Mouse (Mus musculus): ENCODE results near the gene Sh3pxd2b. TPM values are rescaled to one million over a fixed set of nuclear protein-coding genes. Genes with fewer than 3 reads are reported as not detected.

Sh3pxd2b gene
- total and polyA plus RNA-seq, 2 experiments from 2014 or later = 3.3 to 12.4 TPM

DNA sequence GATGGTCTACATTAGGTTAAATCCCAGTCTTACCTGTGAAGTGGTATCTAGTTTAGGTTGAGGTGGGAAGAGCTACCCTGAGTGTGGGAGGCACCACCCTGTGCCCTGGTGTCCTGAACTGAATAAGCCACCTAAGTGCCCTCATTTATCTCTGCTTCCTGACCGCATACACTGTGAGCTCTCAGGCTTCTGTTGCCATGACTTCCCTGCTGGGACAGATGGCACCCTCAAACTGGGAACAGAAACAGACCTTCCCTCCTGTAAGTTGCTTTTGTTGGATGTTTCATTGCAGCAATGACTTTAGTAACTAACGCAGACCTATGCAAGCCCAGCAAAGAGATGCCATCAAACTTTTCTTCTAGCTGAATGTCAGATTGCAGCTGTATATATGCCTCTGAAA lies 14.4 kb upstream of the Sh3pxd2b start:
- Histone ChIP-seq H3K27me3 (ENCODE audit: control insufficient read depth, insufficient read depth, low read length) (no peaks in the 10 kb centered on the region), H3K4me3 (ENCODE audit: low read depth, low read length) (no peak overlapping the region), H3K9me3 (replicated peaks; ENCODE audit: control insufficient read depth, low read length) (0 out of 2 replicates have a peak, but pooled peaks cover 5% of the 10 kb centered on the region), H3K27ac (ENCODE audit: low read depth) (no peak overlapping the region), H3K36me3 (replicated peaks; ENCODE audit: control insufficient read depth, insufficient read depth, low read length) (no peaks in the 10 kb centered on the region), H3K9ac (replicated peaks; ENCODE audit: low read depth, low read length) (no peak overlapping the region), H3K4me2 (ENCODE audit: low read depth, low read length) (no peak overlapping the region), H3K4me1 (ENCODE audit: control insufficient read depth, insufficient read depth) (no peaks in the 10 kb centered on the region)
- TF ChIP-seq CTCF (IDR thresholded peaks at IDR 0.05; ENCODE audit: low read depth) = no peak
- TF ChIP-seq EP300 (IDR thresholded peaks at IDR 0.05; ENCODE audit: low read depth) = no peak
- no peak for ATAC-seq (ENCODE audit: insufficient read depth, low read depth)
- no peak for DNase-seq (ENCODE audit: low spot score)
- 67% methylated on average over 2 of the region's 2 CpGs for WGBS

DNA sequence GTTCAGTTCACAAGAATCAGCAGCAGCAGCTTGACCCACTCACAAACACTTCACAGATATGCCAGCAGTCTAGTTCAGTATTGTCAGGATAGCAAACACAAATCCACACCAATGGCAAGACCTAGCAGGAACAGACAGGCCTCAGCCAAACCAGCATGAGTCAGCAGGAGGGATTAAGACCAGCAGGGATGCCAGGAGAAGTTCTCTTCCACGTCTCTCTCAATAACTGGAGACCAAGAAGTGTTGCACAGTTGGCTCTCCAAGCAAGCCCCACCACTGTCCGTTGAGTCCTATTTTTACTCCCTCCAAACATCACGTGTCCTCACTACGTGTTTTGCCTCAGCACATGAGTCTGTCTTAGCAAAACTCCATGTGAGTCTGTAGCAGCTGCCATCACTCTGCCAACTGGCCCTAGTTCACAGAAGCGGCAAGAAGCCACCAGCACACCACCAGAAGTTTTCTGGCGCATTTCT lies 11.1 kb upstream of the Sh3pxd2b start:
- H3K4me2 ChIP-seq (ENCODE audit: low read depth, low read length) = no peak overlapping the region
- no peak overlapping the region for H3K4me3 ChIP-seq (ENCODE audit: low read depth, low read length)
- TF ChIP-seq CTCF (IDR thresholded peaks at IDR 0.05; ENCODE audit: low read depth) (no peak), EP300 (IDR thresholded peaks at IDR 0.05; ENCODE audit: low read depth) (no peak)
- ATAC-seq (ENCODE audit: insufficient read depth, low read depth) (no peak), DNase-seq (ENCODE audit: low spot score) (no peak)
- H3K27ac ChIP-seq (ENCODE audit: low read depth) = no peak overlapping the region
- H3K36me3 ChIP-seq (replicated peaks; ENCODE audit: control insufficient read depth, insufficient read depth, low read length) = no peaks in the 10 kb centered on the region
- H3K9ac ChIP-seq (replicated peaks; ENCODE audit: low read depth, low read length) = no peak overlapping the region
- no peaks in the 10 kb centered on the region for H3K4me1 ChIP-seq (ENCODE audit: control insufficient read depth, insufficient read depth)
- H3K27me3 ChIP-seq (ENCODE audit: control insufficient read depth, insufficient read depth, low read length) = no peaks in the 10 kb centered on the region
- 0 out of 2 replicates have a peak, but pooled peaks cover 5% of the 10 kb centered on the region for H3K9me3 ChIP-seq (replicated peaks; ENCODE audit: control insufficient read depth, low read length)
- 66% methylated on average over 6 of the region's 6 CpGs for WGBS

DNA sequence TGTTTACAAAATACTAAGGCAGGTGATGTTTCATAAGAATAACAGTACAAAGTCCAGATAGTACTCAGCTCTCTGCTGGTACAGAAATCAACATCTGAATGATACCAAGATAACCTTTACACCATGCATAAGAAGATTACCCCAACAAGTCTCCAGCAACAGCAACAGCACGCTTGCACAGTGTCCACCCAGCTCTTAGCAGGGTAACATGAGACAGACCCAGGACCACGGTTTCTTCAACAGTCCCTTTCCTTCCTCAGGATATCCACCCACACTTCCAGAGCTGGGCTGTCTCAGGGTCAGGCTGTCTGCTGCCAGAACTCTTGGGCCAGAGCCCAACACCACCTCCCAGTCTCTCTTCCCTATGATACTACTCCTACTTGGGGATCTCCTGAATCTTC lies 8.5 kb upstream of the Sh3pxd2b start:
- Histone ChIP-seq H3K4me2 (ENCODE audit: low read depth, low read length) (no peak overlapping the region), H3K4me1 (ENCODE audit: control insufficient read depth, insufficient read depth) (no peaks in the 10 kb centered on the region), H3K27me3 (ENCODE audit: control insufficient read depth, insufficient read depth, low read length) (no peaks in the 10 kb centered on the region), H3K36me3 (replicated peaks; ENCODE audit: control insufficient read depth, insufficient read depth, low read length) (no peaks in the 10 kb centered on the region), H3K9ac (replicated peaks; ENCODE audit: low read depth, low read length) (no peak overlapping the region), H3K27ac (ENCODE audit: low read depth) (no peak overlapping the region), H3K4me3 (ENCODE audit: low read depth, low read length) (no peak overlapping the region), H3K9me3 (replicated peaks; ENCODE audit: control insufficient read depth, low read length) (0 out of 2 replicates have a peak, but pooled peaks cover 5% of the 10 kb centered on the region)
- no peak for DNase-seq (ENCODE audit: low spot score)
- ATAC-seq (ENCODE audit: insufficient read depth, low read depth) = peak; percentile 76; the same call in 1 of the 2 replicates
- no peak for TF ChIP-seq EP300 (IDR thresholded peaks at IDR 0.05; ENCODE audit: low read depth)
- TF ChIP-seq CTCF (IDR thresholded peaks at IDR 0.05; ENCODE audit: low read depth) = no peak
- WGBS = 37% methylated on average over 2 of the region's 2 CpGs

DNA sequence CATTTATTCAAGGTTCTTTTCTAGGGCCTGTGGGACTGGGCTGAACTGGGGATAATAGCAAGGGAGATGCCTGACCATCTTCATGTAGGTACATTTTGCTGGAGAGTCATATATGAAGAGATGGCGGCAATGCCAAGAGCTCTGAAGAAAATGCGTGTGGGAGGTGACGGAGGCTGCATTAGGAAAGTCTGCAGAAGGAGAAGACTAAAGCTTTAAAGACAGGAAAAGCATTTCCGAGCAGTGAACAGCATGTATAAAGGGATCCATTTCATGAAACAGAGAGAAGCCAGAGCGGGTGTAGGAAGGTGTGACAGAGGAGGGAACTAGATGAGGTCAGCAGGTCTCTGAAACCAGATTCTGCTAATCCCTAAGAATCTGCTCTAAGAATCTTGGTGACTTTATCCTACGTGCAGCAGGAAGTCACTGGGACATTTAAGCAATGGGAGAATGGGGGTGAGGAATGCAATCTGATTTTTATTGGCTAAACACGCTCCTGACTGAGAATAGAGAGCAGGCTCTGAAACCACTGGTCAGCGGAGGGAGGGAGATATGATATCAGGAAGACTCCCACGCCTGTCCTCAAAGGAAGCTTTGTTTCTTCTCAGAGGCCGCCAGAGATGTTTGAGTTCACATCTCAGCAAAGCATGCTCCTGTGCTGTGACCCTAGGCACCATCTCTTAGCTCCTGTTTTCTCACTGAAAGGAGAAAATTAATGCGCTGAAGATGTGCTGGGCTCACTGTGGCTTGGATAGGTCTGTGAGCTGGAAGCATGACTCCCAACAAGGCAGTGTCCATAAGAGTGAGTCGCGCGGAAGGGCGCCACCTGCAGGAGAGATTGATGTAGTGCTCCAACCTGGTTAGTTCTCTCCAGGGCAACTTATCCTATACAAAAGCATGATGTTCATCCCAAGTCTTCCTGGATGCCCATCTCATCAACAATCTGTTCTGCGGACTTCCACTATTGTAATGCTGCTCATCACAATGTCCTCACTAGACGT lies 6.8 kb upstream of the Sh3pxd2b start:
- H3K9ac ChIP-seq (replicated peaks; ENCODE audit: low read depth, low read length) = no peak overlapping the region
- H3K4me1 ChIP-seq (ENCODE audit: control insufficient read depth, insufficient read depth) = no peaks in the 10 kb centered on the region
- peak; percentile 56 for DNase-seq (ENCODE audit: low spot score)
- WGBS = 26% methylated on average over 17 of the region's 17 CpGs
- H3K9me3 ChIP-seq (replicated peaks; ENCODE audit: control insufficient read depth, low read length) = 0 out of 2 replicates have a peak, but pooled peaks cover 5% of the 10 kb centered on the region
- no peak overlapping the region for H3K27ac ChIP-seq (ENCODE audit: low read depth)
- no peaks in the 10 kb centered on the region for H3K27me3 ChIP-seq (ENCODE audit: control insufficient read depth, insufficient read depth, low read length)
- no peak overlapping the region for H3K4me3 ChIP-seq (ENCODE audit: low read depth, low read length)
- no peaks in the 10 kb centered on the region for H3K36me3 ChIP-seq (replicated peaks; ENCODE audit: control insufficient read depth, insufficient read depth, low read length)
- no peak overlapping the region for H3K4me2 ChIP-seq (ENCODE audit: low read depth, low read length)
- peak; percentile 60; the same call in 1 of the 2 replicates for ATAC-seq (ENCODE audit: insufficient read depth, low read depth)
- TF ChIP-seq EP300 (IDR thresholded peaks at IDR 0.05; ENCODE audit: low read depth) (no peak), CTCF (IDR thresholded peaks at IDR 0.05; ENCODE audit: low read depth) (peak; percentile 74)

DNA sequence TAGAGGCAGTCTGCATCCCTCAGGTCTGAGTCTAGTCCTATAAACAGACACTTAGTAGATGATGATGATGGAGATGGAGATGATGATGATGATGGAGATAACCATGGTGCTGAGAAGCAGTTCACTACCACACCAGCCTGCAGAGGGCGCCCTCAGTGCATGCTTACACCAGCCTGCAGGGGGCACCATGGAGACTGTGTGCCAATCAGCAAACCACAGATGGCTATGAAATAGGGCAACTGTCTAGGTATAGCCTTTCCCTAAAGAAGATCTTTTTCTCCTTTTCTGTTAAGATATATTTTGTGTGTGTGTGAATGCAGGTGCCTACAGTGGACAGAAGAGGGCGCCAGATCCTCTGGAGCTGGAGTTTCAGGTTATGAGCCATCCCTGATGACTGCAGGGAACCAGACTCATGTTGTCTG lies 4.8 kb upstream of the Sh3pxd2b start:
- no peak for DNase-seq (ENCODE audit: low spot score)
- no peaks in the 10 kb centered on the region for H3K9me3 ChIP-seq (replicated peaks; ENCODE audit: control insufficient read depth, low read length)

More for the DNA sequence above, 4.8 kb upstream of the Sh3pxd2b start:
- H3K36me3 ChIP-seq (replicated peaks; ENCODE audit: control insufficient read depth, insufficient read depth, low read length) = no peaks in the 10 kb centered on the region
- H3K4me1 ChIP-seq (ENCODE audit: control insufficient read depth, insufficient read depth) = no peaks in the 10 kb centered on the region; the same call in 1 of the 2 replicates
- ATAC-seq (ENCODE audit: insufficient read depth, low read depth) = no peak
- no peak overlapping the region for H3K27ac ChIP-seq (ENCODE audit: low read depth)
- no peak overlapping the region for H3K4me3 ChIP-seq (ENCODE audit: low read depth, low read length)
- no peak for TF ChIP-seq EP300 (IDR thresholded peaks at IDR 0.05; ENCODE audit: low read depth)
- TF ChIP-seq CTCF (IDR thresholded peaks at IDR 0.05; ENCODE audit: low read depth) = peak; percentile 52
- H3K9ac ChIP-seq (replicated peaks; ENCODE audit: low read depth, low read length) = no peak overlapping the region
- WGBS = 27% methylated on average over 2 of the region's 2 CpGs
- no peak overlapping the region for H3K4me2 ChIP-seq (ENCODE audit: low read depth, low read length)
- 0 out of 2 replicates have a peak, but pooled peaks cover 3% of the 10 kb centered on the region for H3K27me3 ChIP-seq (ENCODE audit: control insufficient read depth, insufficient read depth, low read length)

All from heart, postnatal 0 days (tissue).